Mouse (Mus musculus) midbrain, embryonic 11.5 days (tissue): ENCODE results near the gene Cd82. TPM values are rescaled to one million over a fixed set of nuclear protein-coding genes. Genes with fewer than 3 reads are reported as not detected.

ENCODE experiments used
- ATAC-seq: fragments of 200-750 bp; cut with Nextera tagmentation; 2 replicates; pipeline ENCODE4 v1.8.0; 2017; ENCODE audit warnings: moderate TSS enrichment, moderate library complexity; ENCODE audit not compliant: low FRiP score
- DNase-seq: peaks from one replicate; pipeline ENCODE4 v3.0.0; 2015; ENCODE audit warnings: low spot score; ENCODE audit errors: missing footprints
- H3K27ac ChIP-seq: fragments of 300-500 bp; sonication (generic); 2 replicates; pipeline ENCODE4 v1.5.1; 2014; ENCODE audit warnings: low read depth, low read length
- H3K27me3 ChIP-seq: fragments of 300-500 bp; sonication (generic); 2 replicates; pipeline ENCODE4 v1.6.1; 2014; ENCODE audit warnings: mild to moderate bottlenecking, low read length, moderate library complexity, mixed read lengths; ENCODE audit not compliant: control insufficient read depth, insufficient read depth
- H3K36me3 ChIP-seq: fragments of 300-500 bp; sonication (generic); 2 replicates; pipeline ENCODE4 v1.6.1; 2014; ENCODE audit warnings: mild to moderate bottlenecking, low read length, moderate library complexity, mixed read lengths; ENCODE audit not compliant: control insufficient read depth, insufficient read depth
- H3K4me1 ChIP-seq: fragments of 300-500 bp; sonication (generic); 2 replicates; pipeline ENCODE4 v1.6.1; 2014; ENCODE audit warnings: low read length; ENCODE audit not compliant: control insufficient read depth, insufficient read depth
- H3K4me2 ChIP-seq: fragments of 300-500 bp; sonication (generic); 2 replicates; pipeline ENCODE4 v1.6.1; 2014; ENCODE audit warnings: mild to moderate bottlenecking, moderate library complexity
- H3K4me3 ChIP-seq: fragments of 300-500 bp; sonication (generic); 2 replicates; pipeline ENCODE4 v1.5.1; 2014; ENCODE audit warnings: low read depth, low read length
- H3K9ac ChIP-seq: fragments of 300-500 bp; sonication (generic); 2 replicates; pipeline ENCODE4 v1.6.1; 2014; ENCODE audit warnings: low read length
- H3K9me3 ChIP-seq: fragments of 300-500 bp; sonication (generic); 2 replicates; pipeline ENCODE4 v1.6.1; 2016; ENCODE audit warnings: low read length; ENCODE audit not compliant: control insufficient read depth
- WGBS: fragments of 180-500 bp; shearing (Covaris S2); extraction: QIAGEN DNeasy Blood & Tissue Kit; methylation state at CpG from one replicate; pipeline ENCODE4 v1.1.7; 2014; 5-methylcytosine and 5-hydroxymethylcytosine counted together
- microRNA-seq: library from miRNA; unstranded; fragments of <30 nt; microRNA quantifications from one replicate; pipeline ENCODE4, GENCODE M21; 2017
- polyA plus RNA-seq: library from polyadenylated mRNA; unstranded; fragments of >200 nt; fragmentation: Nextera tagmentation; extraction: Ambion mirVana; gene quantifications from 2 replicates; pipeline ENCODE4 v1.2.1, GENCODE M21; 2014

Gene Cd82
- polyA plus RNA-seq, 1 experiment from 2014 or later: 3.7 TPM

DNA sequence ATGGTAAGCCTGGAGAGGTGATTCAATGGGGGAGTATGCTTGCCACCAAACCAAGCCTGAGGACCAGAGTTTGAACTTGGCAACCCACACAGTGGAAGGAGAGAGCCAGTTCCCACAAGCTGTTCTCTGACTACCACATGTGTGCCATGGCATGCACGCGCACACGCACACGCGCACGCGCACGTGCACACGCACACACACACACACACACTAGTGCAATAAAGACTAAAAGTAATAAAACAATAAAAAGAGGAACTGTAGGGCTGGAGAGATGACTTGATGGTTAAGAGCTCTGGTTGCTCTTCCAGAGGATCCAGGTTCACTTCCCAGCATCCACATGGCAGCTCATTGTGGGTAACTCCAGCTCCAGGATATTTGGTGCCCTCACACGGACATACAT is 90.1 kb downstream of the Cd82 start:
- DNase-seq (no peak), ATAC-seq (no peak)
- Histone ChIP-seq H3K27me3 (no peaks in the 10 kb centered on the region), H3K9ac (no peak overlapping the region), H3K4me2 (no peak overlapping the region), H3K4me1 (peaks cover 7% of the 10 kb centered on the region), H3K27ac (no peak overlapping the region), H3K9me3 (no peaks in the 10 kb centered on the region), H3K4me3 (no peak overlapping the region), H3K36me3 (no peaks in the 10 kb centered on the region)
- WGBS: 96% methylated on average over 10 of the region's 10 CpGs

GRCm38 (mm10) chr2:93372097-93372571 is 90.8 kb downstream of the Cd82 start:
- no peaks in the 10 kb centered on the region for H3K27me3 ChIP-seq
- H3K9ac ChIP-seq: no peak overlapping the region
- no peaks in the 10 kb centered on the region for H3K9me3 ChIP-seq
- H3K36me3 ChIP-seq: no peaks in the 10 kb centered on the region
- H3K4me1 ChIP-seq: peaks cover 10% of the 10 kb centered on the region
- no peak overlapping the region for H3K27ac ChIP-seq
- 23% methylated on average over 5 of the region's 6 CpGs for WGBS
- no peak for ATAC-seq
- no peak overlapping the region for H3K4me2 ChIP-seq
- DNase-seq: no peak
- no peak overlapping the region for H3K4me3 ChIP-seq

Small RNAs within 50 kb of the gene (microRNA-seq; reads per million reads assigned to microRNA genes)
- gene Mir7001: not detected

Other genes starting within 250 kb of the Cd82 start
- 47.9 and 48.7 TPM in 2 replicates for gene Tspan18, start 128.6 kb downstream of the Cd82 start, polyA plus RNA-seq
- not detected in 2 replicates for gene Gm10803, start 97.4 kb upstream of the Cd82 start, polyA plus RNA-seq
- gene Alx4, start 179.2 kb upstream of the Cd82 start, polyA plus RNA-seq: 3.9 and 4.4 TPM in 2 replicates